Mouse (Mus musculus) liver, embryonic 11.5 days (tissue): Measurements from ENCODE around the gene Dnmt3a. TPM values are rescaled to one million over a fixed set of nuclear protein-coding genes. Genes with fewer than 3 reads are reported as not detected.

ENCODE experiments used
- ATAC-seq: fragments of 200-750 bp; cut with Nextera tagmentation; replicated peaks from 2 replicates; pipeline ENCODE4 v1.8.0; 2017; ENCODE audit warnings: moderate number of reproducible peaks, mild to moderate bottlenecking, moderate TSS enrichment, moderate library complexity; ENCODE audit not compliant: low FRiP score
- DNase-seq: peaks from one replicate; pipeline ENCODE4 v3.0.0-alpha.2; 2017; ENCODE audit warnings: low spot score
- H3K27ac ChIP-seq: fragments of 300-500 bp; sonication (generic); 2 replicates; pipeline ENCODE4 v1.5.1; 2014; ENCODE audit warnings: mild to moderate bottlenecking, low read depth, low read length, control low read depth
- H3K27me3 ChIP-seq: fragments of 300-500 bp; sonication (generic); replicated peaks from 2 replicates; pipeline ENCODE4 v1.6.1; 2014; ENCODE audit warnings: low read length, mixed read lengths; ENCODE audit not compliant: control insufficient read depth, insufficient read depth
- H3K36me3 ChIP-seq: fragments of 300-500 bp; sonication (generic); 2 replicates; pipeline ENCODE4 v1.6.1; 2014; ENCODE audit warnings: mild to moderate bottlenecking, low read length, moderate library complexity, mixed read lengths; ENCODE audit not compliant: control insufficient read depth, insufficient read depth
- H3K4me1 ChIP-seq: fragments of 300-500 bp; sonication (generic); replicated peaks from 2 replicates; pipeline ENCODE4 v1.6.1; 2014; ENCODE audit warnings: low read length, mixed read lengths; ENCODE audit not compliant: control insufficient read depth, insufficient read depth
- H3K4me2 ChIP-seq: fragments of 300-500 bp; sonication (generic); 2 replicates; pipeline ENCODE4 v1.6.1; 2014; ENCODE audit warnings: mild to moderate bottlenecking, control low read depth, moderate library complexity
- H3K4me3 ChIP-seq: fragments of 300-500 bp; sonication (generic); 2 replicates; pipeline ENCODE4 v1.5.1; 2014; ENCODE audit warnings: low read depth, low read length, control low read depth
- H3K9ac ChIP-seq: fragments of 300-500 bp; sonication (generic); 2 replicates; pipeline ENCODE4 v1.6.1; 2014; ENCODE audit warnings: low read depth, low read length, control low read depth
- H3K9me3 ChIP-seq: fragments of 300-500 bp; sonication (generic); 2 replicates; pipeline ENCODE4 v1.6.1; 2016; ENCODE audit warnings: low read length, inconsistent platforms, mixed read lengths; ENCODE audit not compliant: control insufficient read depth
- WGBS: fragments of 180-500 bp; shearing (Covaris S2); extraction: QIAGEN DNeasy Blood & Tissue Kit; methylation state at CpG from one replicate; pipeline ENCODE4 v1.1.7; 2014; 5-methylcytosine and 5-hydroxymethylcytosine counted together
- polyA plus RNA-seq: library from polyadenylated mRNA; unstranded; fragments of >200 nt; fragmentation: Nextera tagmentation; extraction: Ambion mirVana; gene quantifications from 2 replicates; pipeline ENCODE4 v1.2.1, GENCODE M21; 2014

Dnmt3a gene
- polyA plus RNA-seq, 1 experiment from 2014 or later = 73.3 TPM

- WGBS = 40% methylated on average over 7 of the region's 7 CpGs
- ATAC-seq (peak; percentile 40), DNase-seq (no peak)
- H3K4me3 ChIP-seq = no peak overlapping the region
- no peaks in the 10 kb centered on the region for H3K9me3 ChIP-seq
- H3K27ac ChIP-seq = peak overlapping the region; percentile 88
- no peaks in the 10 kb centered on the region for H3K36me3 ChIP-seq
- H3K9ac ChIP-seq = peak overlapping the region; percentile 31; the same call in 1 of the 2 replicates
- peaks cover 43% of the 10 kb centered on the region for H3K4me1 ChIP-seq
- no peaks in the 10 kb centered on the region for H3K27me3 ChIP-seq
- peak overlapping the region; percentile 45 for H3K4me2 ChIP-seq
Observed at GRCm38 (mm10) chr12:3780931-3781471, 24.8 kb upstream of the Dnmt3a start.

- Histone ChIP-seq H3K4me2 (peak overlapping the region; percentile 45), H3K9me3 (no peaks in the 10 kb centered on the region), H3K27ac (peak overlapping the region; percentile 88), H3K4me3 (no peak overlapping the region), H3K9ac (peak overlapping the region; percentile 31; the same call in 1 of the 2 replicates), H3K27me3 (no peaks in the 10 kb centered on the region), H3K36me3 (no peaks in the 10 kb centered on the region), H3K4me1 (peaks cover 43% of the 10 kb centered on the region)
- ATAC-seq = peak; percentile 87
- DNase-seq = peak; percentile 93
- 4% methylated on average over 8 of the region's 8 CpGs for WGBS
Observed at GRCm38 (mm10) chr12:3781482-3781881, 24.3 kb upstream of the Dnmt3a start.

GRCm38 (mm10) chr12:3783196-3783825 is 22.5 kb upstream of the Dnmt3a start:
- no peak overlapping the region for H3K4me3 ChIP-seq
- H3K9me3 ChIP-seq = no peaks in the 10 kb centered on the region
- ATAC-seq (no peak), DNase-seq (no peak)
- H3K27ac ChIP-seq = no peak overlapping the region
- no peak overlapping the region for H3K9ac ChIP-seq
- 63% methylated on average over 3 of the region's 3 CpGs for WGBS
- H3K27me3 ChIP-seq = no peaks in the 10 kb centered on the region
- H3K4me1 ChIP-seq = peaks cover 39% of the 10 kb centered on the region
- no peaks in the 10 kb centered on the region for H3K36me3 ChIP-seq
- no peak overlapping the region for H3K4me2 ChIP-seq

DNA sequence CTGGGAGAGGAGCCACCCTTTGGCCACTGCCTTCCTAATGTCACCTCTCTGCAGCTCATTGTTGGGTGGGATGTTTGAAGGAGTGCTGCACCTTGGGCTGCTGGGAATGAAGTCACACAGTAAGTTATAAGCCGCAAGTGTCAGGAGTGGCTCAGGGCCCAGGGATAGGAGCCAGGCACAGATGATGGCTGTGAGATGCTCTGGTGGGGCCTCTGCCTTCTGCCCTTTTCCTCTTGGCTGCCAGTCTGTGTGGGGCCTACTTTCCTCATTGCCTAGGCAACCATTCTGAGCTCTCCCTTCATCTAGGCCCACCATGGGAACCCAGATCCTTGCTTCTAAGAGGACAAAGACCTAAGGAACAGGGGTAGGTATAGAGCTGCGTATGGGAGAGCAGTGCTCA is 21.5 kb upstream of the Dnmt3a start:
- Histone ChIP-seq H3K4me3 (no peak overlapping the region), H3K36me3 (no peaks in the 10 kb centered on the region), H3K9ac (no peak overlapping the region), H3K27me3 (no peaks in the 10 kb centered on the region), H3K27ac (no peak overlapping the region), H3K4me2 (no peak overlapping the region), H3K9me3 (no peaks in the 10 kb centered on the region), H3K4me1 (peaks cover 39% of the 10 kb centered on the region)
- ATAC-seq (no peak), DNase-seq (no peak)
- 79% methylated on average over 2 of the region's 2 CpGs for WGBS

GRCm38 (mm10) chr12:3784729-3785128 is 21.1 kb upstream of the Dnmt3a start:
- H3K4me1 ChIP-seq = peaks cover 37% of the 10 kb centered on the region
- no peaks in the 10 kb centered on the region for H3K36me3 ChIP-seq
- no peaks in the 10 kb centered on the region for H3K27me3 ChIP-seq
- DNase-seq (no peak), ATAC-seq (no peak)
- no peaks in the 10 kb centered on the region for H3K9me3 ChIP-seq
- H3K9ac ChIP-seq = no peak overlapping the region
- H3K4me3 ChIP-seq = no peak overlapping the region
- H3K27ac ChIP-seq = no peak overlapping the region
- H3K4me2 ChIP-seq = no peak overlapping the region
- WGBS = 60% methylated on average over 4 of the region's 4 CpGs

DNA sequence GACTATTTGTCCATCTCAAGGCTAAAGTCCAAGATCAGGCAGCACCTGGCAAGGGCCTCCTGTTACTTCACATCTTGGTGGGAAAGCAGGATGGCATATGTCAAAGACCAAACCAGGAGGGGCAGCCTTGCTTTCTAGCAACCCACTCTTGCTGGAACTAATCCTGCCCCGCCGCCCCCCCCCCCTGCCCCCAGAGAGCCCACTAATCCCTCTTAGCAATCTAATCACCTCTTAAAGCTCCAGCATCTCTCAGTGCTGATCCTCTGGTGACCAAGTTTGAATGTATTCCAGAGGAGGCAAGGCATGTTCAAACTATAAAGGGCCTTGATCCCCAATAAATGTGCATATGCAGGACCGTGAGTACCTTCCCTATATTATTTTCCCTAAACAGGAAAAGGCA is 18.8 kb upstream of the Dnmt3a start:
- no peaks in the 10 kb centered on the region for H3K27me3 ChIP-seq
- no peak overlapping the region for H3K27ac ChIP-seq
- H3K4me1 ChIP-seq = peaks cover 21% of the 10 kb centered on the region
- no peak overlapping the region for H3K4me2 ChIP-seq
- H3K9ac ChIP-seq = no peak overlapping the region
- WGBS = 48% methylated on average over 3 of the region's 3 CpGs
- no peaks in the 10 kb centered on the region for H3K36me3 ChIP-seq
- no peak for DNase-seq
- no peak overlapping the region for H3K4me3 ChIP-seq
- ATAC-seq = no peak
- no peaks in the 10 kb centered on the region for H3K9me3 ChIP-seq

GRCm38 (mm10) chr12:3787541-3787940 is 18.3 kb upstream of the Dnmt3a start:
- ATAC-seq = no peak
- 48% methylated on average over 1 of the region's 1 CpGs for WGBS
- Histone ChIP-seq H3K27me3 (no peaks in the 10 kb centered on the region), H3K4me1 (peaks cover 17% of the 10 kb centered on the region), H3K27ac (no peak overlapping the region), H3K36me3 (no peaks in the 10 kb centered on the region), H3K4me3 (no peak overlapping the region), H3K4me2 (no peak overlapping the region), H3K9me3 (no peaks in the 10 kb centered on the region), H3K9ac (no peak overlapping the region)
- DNase-seq = no peak

GRCm38 (mm10) chr12:3788421-3789051 is 17.3 kb upstream of the Dnmt3a start:
- WGBS = 58% methylated on average over 5 of the region's 5 CpGs
- H3K4me1 ChIP-seq = peaks cover 11% of the 10 kb centered on the region

More at GRCm38 (mm10) chr12:3788421-3789051, 17.3 kb upstream of the Dnmt3a start:
- DNase-seq (no peak), ATAC-seq (no peak)
- Histone ChIP-seq H3K9ac (no peak overlapping the region), H3K9me3 (no peaks in the 10 kb centered on the region), H3K4me2 (no peak overlapping the region), H3K36me3 (no peaks in the 10 kb centered on the region), H3K4me3 (no peak overlapping the region), H3K27me3 (peaks cover 5% of the 10 kb centered on the region), H3K27ac (no peak overlapping the region)
